Mouse (Mus musculus): ENCODE measurements around the gene Bsn.

Bsn gene

DNA sequence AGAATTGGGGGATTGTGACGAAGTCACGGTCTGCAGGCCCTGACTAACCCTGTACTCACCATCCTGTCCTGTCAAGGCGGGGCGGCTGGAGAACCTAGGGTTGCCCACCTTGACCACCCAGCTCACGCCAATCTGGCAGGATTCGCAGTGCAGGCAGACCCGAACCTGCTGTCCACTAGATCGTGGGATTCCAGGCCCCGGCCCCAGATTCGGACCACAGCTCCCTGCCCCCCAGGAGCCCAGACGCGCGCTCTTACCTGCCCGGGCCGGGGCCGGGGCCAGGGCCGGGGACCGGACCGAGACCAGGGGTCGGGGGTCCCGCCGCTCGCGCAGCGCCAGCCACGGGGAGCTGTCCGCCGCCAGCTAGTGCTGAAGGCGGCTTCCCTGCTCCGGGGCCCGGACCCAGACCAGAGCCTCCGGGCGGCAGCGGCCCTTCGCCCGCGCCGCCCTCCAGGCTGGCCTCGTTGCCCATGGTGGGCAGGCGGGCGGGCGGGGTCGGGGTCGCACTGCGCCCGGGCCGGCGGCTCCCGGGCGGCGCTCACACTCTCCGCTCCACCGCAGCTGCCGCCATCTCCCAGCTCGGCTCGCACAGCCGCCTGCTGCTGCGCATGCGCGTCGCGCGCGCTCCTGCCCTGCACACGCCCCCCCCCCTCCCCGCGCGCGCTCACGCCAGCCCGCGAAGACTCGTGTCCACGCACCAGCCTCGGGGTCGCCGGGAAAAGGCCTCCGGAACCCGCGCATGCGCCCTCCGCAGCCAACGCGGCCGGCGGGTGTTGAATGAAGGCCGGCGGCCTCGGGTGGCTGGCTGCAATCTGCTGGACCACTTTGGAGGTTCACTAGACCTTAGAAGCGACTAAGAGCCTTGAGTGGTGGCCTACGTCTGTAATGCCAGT is at the start of gene Bsn:
Gene Bsn (minus strand): TSS at position 598 of the 893 bp plus-strand sequence.
- in situ Hi-C loops (cut with MseI, MboI) = loop anchor here (5.0 to 10.0 kb wide), 2 partner anchors 45 to 93 kb away; no protein-coding TSS in a partner anchor

GRCm38 (mm10) chr9:108239951-108240350 is 49.8 kb upstream of the Bsn start:
- in situ Hi-C loops (cut with MseI, MboI) = no loop called here

- in situ Hi-C loops (cut with MseI, MboI) = no loop called here
These were observed 48.6 kb upstream of the Bsn start for GRCm38 (mm10) chr9:108238831-108239230.

GRCm38 (mm10) chr9:108238402-108238801 is 48.2 kb upstream of the Bsn start:
- in situ Hi-C loops (cut with MseI, MboI) = no loop called here

DNA sequence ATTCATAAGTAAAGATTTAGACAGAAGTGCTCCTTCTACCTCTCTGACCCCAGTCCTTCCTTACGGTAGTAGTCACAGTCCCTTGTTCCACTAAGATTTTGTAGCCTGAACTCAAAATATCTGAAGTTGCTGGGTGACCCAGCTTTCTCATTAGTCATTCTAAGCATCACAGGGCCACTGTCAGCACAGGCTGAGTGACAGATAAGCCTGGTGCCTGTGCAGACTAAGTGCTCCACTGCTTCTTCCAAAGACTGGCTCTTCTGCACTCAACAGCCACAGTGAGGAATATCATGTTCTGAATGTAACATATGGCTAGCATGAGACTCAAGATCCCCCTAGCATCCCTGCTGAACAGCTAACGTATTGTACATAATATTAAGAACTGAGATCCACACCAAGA is 44.5 kb upstream of the Bsn start:
- in situ Hi-C loops (cut with MseI, MboI) = no loop called here

DNA sequence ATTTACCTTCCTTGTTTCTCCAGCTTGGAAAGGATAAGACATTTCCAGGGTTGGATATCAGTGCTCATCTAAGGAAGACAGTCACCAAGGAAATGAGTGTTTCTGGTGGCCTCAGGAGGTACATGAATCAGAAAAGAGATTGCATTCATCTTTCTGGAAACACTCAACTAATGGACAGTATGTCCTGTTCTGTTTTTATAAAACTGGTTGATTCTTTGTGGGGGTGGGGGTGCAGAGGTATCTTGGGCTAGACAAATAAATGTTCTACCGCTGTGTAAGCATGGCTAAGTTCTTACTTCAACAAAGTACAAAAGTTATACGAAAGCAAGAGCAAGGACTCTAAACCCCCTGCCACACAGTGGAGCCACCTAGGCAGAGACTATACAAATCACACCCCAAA is 42.7 kb upstream of the Bsn start:
- in situ Hi-C loops (cut with MseI, MboI) = no loop called here

GRCm38 (mm10) chr9:108227911-108228649 is 37.9 kb upstream of the Bsn start:
- in situ Hi-C loops (cut with MseI, MboI) = no loop called here

- in situ Hi-C loops (cut with MseI, MboI) = no loop called here
These were observed 35.0 kb upstream of the Bsn start for GRCm38 (mm10) chr9:108225166-108225565.

DNA sequence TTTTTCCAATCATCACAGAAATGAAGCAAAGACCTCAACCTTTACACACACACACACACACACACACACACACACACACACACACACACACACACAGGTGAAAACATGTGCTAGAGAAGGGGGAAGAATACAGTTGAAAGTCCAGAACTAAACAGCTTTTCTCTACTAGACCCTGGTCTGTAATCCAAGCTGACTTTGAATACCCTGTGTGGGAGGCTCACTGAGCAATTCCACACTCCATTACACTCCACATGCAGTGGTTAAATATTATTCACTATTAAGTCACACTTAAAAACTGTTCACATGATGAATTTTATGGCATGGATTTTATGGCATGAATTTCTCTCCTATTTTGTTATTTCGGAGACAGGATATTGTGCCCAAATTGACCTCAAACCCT is 33.4 kb upstream of the Bsn start:
- in situ Hi-C loops (cut with MseI, MboI) = no loop called here

GRCm38 (mm10) chr9:108221566-108221965 is 31.4 kb upstream of the Bsn start:
- in situ Hi-C loops (cut with MseI, MboI) = no loop called here

GRCm38 (mm10) chr9:108220380-108220774 is 30.2 kb upstream of the Bsn start:
- in situ Hi-C loops (cut with MseI, MboI) = no loop called here

DNA sequence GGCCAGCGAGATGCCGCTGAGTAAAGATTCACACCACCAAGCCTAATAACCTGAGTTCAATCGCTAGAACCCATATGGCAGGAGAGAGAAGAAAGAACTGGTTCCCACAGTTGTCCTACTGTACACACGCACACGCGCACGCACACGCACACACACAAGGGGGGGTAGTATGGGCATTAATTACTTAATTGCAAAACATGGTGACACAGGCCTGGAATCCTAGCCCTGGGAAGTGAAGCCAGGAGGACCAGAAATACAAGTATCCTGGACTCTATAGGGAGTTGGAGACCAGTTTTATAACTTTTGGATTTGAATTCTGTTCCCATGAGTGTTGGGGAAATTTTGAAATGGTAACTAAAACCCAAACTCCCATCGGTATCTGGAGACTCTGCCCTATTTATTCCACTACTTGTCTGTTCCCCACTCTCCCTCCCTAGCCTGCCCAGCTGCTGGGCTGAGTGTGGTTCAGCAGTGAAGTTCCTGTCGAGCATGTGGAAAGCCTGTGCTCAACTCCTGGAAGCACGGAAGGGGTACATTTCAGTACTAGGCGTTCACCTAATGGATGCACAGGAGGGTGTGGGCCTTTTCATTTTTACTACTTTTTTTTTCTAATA is 29.7 kb upstream of the Bsn start:
- in situ Hi-C loops (cut with MseI, MboI) = no loop called here

DNA sequence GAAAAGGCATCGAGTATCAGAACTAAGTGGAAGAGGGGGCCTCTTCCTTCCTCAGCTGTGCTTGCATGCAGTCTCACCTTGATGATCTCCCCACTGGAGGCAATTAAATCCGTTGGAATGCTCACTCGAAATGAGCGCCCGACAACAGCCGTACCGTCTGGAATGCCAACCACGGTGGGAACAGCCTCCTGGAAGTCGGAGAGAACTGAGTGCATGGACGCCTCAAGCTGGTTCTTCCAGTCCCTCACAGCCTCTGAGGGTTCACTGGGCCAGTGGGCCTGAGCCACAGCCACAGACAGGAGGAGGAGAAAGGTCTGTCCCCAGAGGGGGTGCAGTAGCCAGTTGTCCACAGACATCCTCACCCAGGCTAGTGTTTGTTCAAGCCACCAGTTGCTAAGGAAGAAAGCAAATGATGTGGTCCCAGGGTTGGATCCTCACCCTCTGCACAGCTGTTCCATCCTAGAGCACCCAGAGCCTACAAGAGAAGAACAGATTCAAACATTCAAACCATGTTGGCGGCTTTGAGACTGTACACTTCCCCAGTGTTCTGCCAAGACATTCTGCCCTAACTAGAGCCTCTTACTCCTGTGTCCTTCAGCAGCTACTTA is 27.9 kb upstream of the Bsn start:
- in situ Hi-C loops (cut with MseI, MboI) = no loop called here

DNA sequence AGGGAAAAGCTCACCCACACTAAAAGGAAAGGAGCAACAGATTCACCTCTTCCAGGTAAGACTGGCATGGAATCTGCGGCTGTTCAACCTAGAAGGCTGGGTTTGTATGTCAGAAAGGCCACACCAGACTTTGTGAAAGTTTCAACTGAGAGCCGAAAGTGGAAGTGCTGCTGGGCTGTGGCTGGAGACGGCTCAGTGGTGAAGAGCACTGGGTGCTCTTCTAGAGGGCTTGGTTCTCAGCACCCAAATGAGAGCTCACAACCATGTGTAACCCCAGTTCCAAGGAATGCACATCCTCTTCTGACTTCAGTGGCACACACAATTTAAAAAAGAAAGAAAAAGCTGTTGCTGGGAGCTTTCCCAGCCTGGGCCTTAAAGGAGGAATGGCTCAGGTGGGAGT is 27.2 kb upstream of the Bsn start:
- in situ Hi-C loops (cut with MseI, MboI) = no loop called here

DNA sequence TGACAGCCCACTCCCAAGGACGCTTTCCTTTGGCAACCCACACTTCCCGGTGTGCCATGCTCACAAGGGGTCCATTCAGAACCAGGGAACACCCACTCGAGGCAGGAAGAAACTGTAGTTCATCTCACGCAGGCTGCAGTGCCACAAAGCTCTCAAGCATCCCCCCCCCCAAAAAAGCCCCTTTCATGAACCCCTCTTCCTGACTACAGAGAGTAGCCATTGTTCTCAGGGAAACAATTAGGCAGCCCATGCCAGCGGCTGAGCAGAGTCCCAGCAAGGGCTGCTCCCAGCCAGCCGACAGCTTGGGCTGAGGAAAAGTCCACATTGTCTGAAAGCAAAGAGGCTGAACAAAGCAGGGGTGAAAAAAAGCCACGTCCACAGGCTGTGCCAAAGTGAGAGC is 22.9 kb upstream of the Bsn start:
- in situ Hi-C loops (cut with MseI, MboI) = no loop called here

GRCm38 (mm10) chr9:108212426-108212825 is 22.2 kb upstream of the Bsn start:
- in situ Hi-C loops (cut with MseI, MboI) = no loop called here

- in situ Hi-C loops (cut with MseI, MboI) = no loop called here
These were observed 15.4 kb upstream of the Bsn start for GRCm38 (mm10) chr9:108205571-108205901.

- in situ Hi-C loops (cut with MseI, MboI) = no loop called here
These were observed 14.8 kb upstream of the Bsn start for GRCm38 (mm10) chr9:108204884-108205570.

- in situ Hi-C loops (cut with MseI, MboI) = no loop called here
These were observed 12.8 kb upstream of the Bsn start for GRCm38 (mm10) chr9:108203015-108203414.

GRCm38 (mm10) chr9:108202169-108202568 is 12.0 kb upstream of the Bsn start:
- in situ Hi-C loops (cut with MseI, MboI) = no loop called here

GRCm38 (mm10) chr9:108201160-108201559 is 11.0 kb upstream of the Bsn start:
- in situ Hi-C loops (cut with MseI, MboI) = no loop called here
